Mouse (Mus musculus): ENCODE measurements around the gene Asb16. TPM values are rescaled to one million over a fixed set of nuclear protein-coding genes. Genes with fewer than 3 reads are reported as not detected.

The Asb16 gene
- total and polyA plus RNA-seq, 2 experiments from 2014 or later, result 0.41 to 2.6 TPM

- Histone ChIP-seq H3K27me3 (ENCODE audit: insufficient read depth, low read length) (no peaks in the 10 kb centered on the region), H3K36me3 (ENCODE audit: insufficient read depth, low read length) (no peaks in the 10 kb centered on the region), H3K4me2 (ENCODE audit: low read depth, low read length) (no peak overlapping the region), H3K9me3 (ENCODE audit: low read length) (no peaks in the 10 kb centered on the region), H3K4me3 (ENCODE audit: low read length) (no peak overlapping the region), H3K27ac (no peak overlapping the region), H3K4me1 (ENCODE audit: insufficient read depth, low read length) (no peaks in the 10 kb centered on the region), H3K9ac (replicated peaks; ENCODE audit: low read length) (no peak overlapping the region)
- 49% methylated on average over 5 of the region's 5 CpGs for WGBS
- no peak for TF ChIP-seq CTCF (IDR thresholded peaks at IDR 0.05; ENCODE audit: low read depth)
- no peak for DNase-seq (ENCODE audit: low spot score)
- ATAC-seq, result no peak
Measured at GRCm38 (mm10) chr11:102327250-102327649, 58.7 kb downstream of the Asb16 start.

DNA sequence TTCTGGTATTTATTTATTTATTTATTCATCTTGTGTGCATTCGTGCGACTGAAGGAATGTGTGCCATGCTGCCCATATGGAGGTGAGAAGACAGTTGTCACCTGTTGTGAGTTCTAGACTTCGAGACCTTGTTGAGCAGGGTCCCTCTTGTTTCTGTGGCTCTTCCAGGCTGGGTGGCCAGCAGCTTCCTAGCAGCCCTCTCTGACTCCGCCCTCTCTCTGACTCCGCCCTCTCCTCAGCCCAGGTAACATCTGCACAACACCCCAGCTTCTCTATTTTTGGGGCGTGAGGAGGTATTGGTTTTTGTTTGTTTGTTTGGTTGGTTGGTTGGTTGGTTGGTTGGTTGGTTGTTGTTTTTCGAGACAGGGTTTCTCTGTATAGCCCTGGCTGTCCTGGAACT lies 59.3 kb downstream of the Asb16 start:
- Histone ChIP-seq H3K27me3 (ENCODE audit: insufficient read depth, low read length) (no peaks in the 10 kb centered on the region), H3K4me2 (ENCODE audit: low read depth, low read length) (no peak overlapping the region), H3K9me3 (ENCODE audit: low read length) (no peaks in the 10 kb centered on the region), H3K36me3 (ENCODE audit: insufficient read depth, low read length) (no peaks in the 10 kb centered on the region), H3K4me1 (ENCODE audit: insufficient read depth, low read length) (no peaks in the 10 kb centered on the region), H3K27ac (no peak overlapping the region), H3K9ac (replicated peaks; ENCODE audit: low read length) (no peak overlapping the region), H3K4me3 (ENCODE audit: low read length) (no peak overlapping the region)
- ATAC-seq (no peak), DNase-seq (ENCODE audit: low spot score) (no peak)
- 84% methylated on average over 7 of the region's 7 CpGs for WGBS
- no peak for TF ChIP-seq CTCF (IDR thresholded peaks at IDR 0.05; ENCODE audit: low read depth)

Small RNA genes within 50 kb of the gene (microRNA-seq; reads per million reads assigned to microRNA genes)
- 0.18 to 0.72 reads per million in 2 experiments for gene Mir8101

Other genes starting within 250 kb of the Asb16 start
- 73.5 and 81.3 TPM in 2 replicates for gene Mpp3, start 240.3 kb upstream of the Asb16 start, total RNA-seq (2014; rRNA removed)
- gene Mpp3, start 240.3 kb upstream of the Asb16 start, polyA plus RNA-seq (2015; fragmentation: Nextera tagmentation; extraction: Ambion mirVana), result 53.8 and 54.1 TPM in 2 replicates
- gene Cd300lg, start 227.2 kb upstream of the Asb16 start, total RNA-seq (2014; rRNA removed), result 0.05 and 0.29 TPM in 2 replicates
- gene Cd300lg, start 227.2 kb upstream of the Asb16 start, polyA plus RNA-seq (2015; fragmentation: Nextera tagmentation; extraction: Ambion mirVana), result 0.19 and 0.40 TPM in 2 replicates
- gene Mpp2, start 180.2 kb upstream of the Asb16 start, total RNA-seq (2014; rRNA removed), result 49.0 and 49.9 TPM in 2 replicates
- gene Mpp2, start 180.2 kb upstream of the Asb16 start, polyA plus RNA-seq (2015; fragmentation: Nextera tagmentation; extraction: Ambion mirVana), result 25.5 and 26.0 TPM in 2 replicates
- not detected in 2 replicates for gene Ppy, start 167.4 kb upstream of the Asb16 start, total RNA-seq (2014; rRNA removed)
- gene Ppy, start 167.4 kb upstream of the Asb16 start, polyA plus RNA-seq (2015; fragmentation: Nextera tagmentation; extraction: Ambion mirVana), result not detected in 2 replicates
- 25.8 and 42.9 TPM in 2 replicates for gene Pyy, start 160.9 kb upstream of the Asb16 start, total RNA-seq (2014; rRNA removed)
- 5.7 and 9.5 TPM in 2 replicates for gene Pyy, start 160.9 kb upstream of the Asb16 start, polyA plus RNA-seq (2015; fragmentation: Nextera tagmentation; extraction: Ambion mirVana)
- gene Nags, start 123.2 kb upstream of the Asb16 start, total RNA-seq (2014; rRNA removed), result not detected in 2 replicates
- 0.09 and 0.14 TPM in 2 replicates for gene Nags, start 123.2 kb upstream of the Asb16 start, polyA plus RNA-seq (2015; fragmentation: Nextera tagmentation; extraction: Ambion mirVana)
- 37.4 and 45.4 TPM in 2 replicates for gene Tmem101, start 112.3 kb upstream of the Asb16 start, total RNA-seq (2014; rRNA removed)
- 40.6 and 42.5 TPM in 2 replicates for gene Tmem101, start 112.3 kb upstream of the Asb16 start, polyA plus RNA-seq (2015; fragmentation: Nextera tagmentation; extraction: Ambion mirVana)
- gene Lsm12, start 83.4 kb upstream of the Asb16 start, total RNA-seq (2014; rRNA removed), result 65.7 and 167 TPM in 2 replicates
- gene Lsm12, start 83.4 kb upstream of the Asb16 start, polyA plus RNA-seq (2015; fragmentation: Nextera tagmentation; extraction: Ambion mirVana), result 147 and 153 TPM in 2 replicates
- 67.5 and 70.1 TPM in 2 replicates for gene G6pc3, start 79.1 kb upstream of the Asb16 start, total RNA-seq (2014; rRNA removed)
- gene G6pc3, start 79.1 kb upstream of the Asb16 start, polyA plus RNA-seq (2015; fragmentation: Nextera tagmentation; extraction: Ambion mirVana), result 43.8 and 46.2 TPM in 2 replicates
- gene Hdac5, start 38.6 kb upstream of the Asb16 start, total RNA-seq (2014; rRNA removed), result 212 and 350 TPM in 2 replicates
- 61.2 and 61.9 TPM in 2 replicates for gene Hdac5, start 38.6 kb upstream of the Asb16 start, polyA plus RNA-seq (2015; fragmentation: Nextera tagmentation; extraction: Ambion mirVana)
- gene BC030867, start 19.9 kb upstream of the Asb16 start, total RNA-seq (2014; rRNA removed), result 2.3 and 2.4 TPM in 2 replicates
- gene BC030867, start 19.9 kb upstream of the Asb16 start, polyA plus RNA-seq (2015; fragmentation: Nextera tagmentation; extraction: Ambion mirVana), result 2.1 and 2.3 TPM in 2 replicates
- 81.8 and 92.7 TPM in 2 replicates for gene Tmub2, start 16.2 kb downstream of the Asb16 start, total RNA-seq (2014; rRNA removed)
- 71.0 and 72.2 TPM in 2 replicates for gene Tmub2, start 16.2 kb downstream of the Asb16 start, polyA plus RNA-seq (2015; fragmentation: Nextera tagmentation; extraction: Ambion mirVana)
- 146 and 149 TPM in 2 replicates for gene Atxn7l3, start 27.9 kb downstream of the Asb16 start, total RNA-seq (2014; rRNA removed)
- 22.8 and 23.7 TPM in 2 replicates for gene Atxn7l3, start 27.9 kb downstream of the Asb16 start, polyA plus RNA-seq (2015; fragmentation: Nextera tagmentation; extraction: Ambion mirVana)
- 53.7 and 63.7 TPM in 2 replicates for gene Ubtf, start 51.0 kb downstream of the Asb16 start, total RNA-seq (2014; rRNA removed)
- 74.6 and 76.1 TPM in 2 replicates for gene Ubtf, start 51.0 kb downstream of the Asb16 start, polyA plus RNA-seq (2015; fragmentation: Nextera tagmentation; extraction: Ambion mirVana)
- gene Slc4a1, start 97.5 kb downstream of the Asb16 start, total RNA-seq (2014; rRNA removed), result 0.22 and 0.84 TPM in 2 replicates
- 0.48 and 0.54 TPM in 2 replicates for gene Slc4a1, start 97.5 kb downstream of the Asb16 start, polyA plus RNA-seq (2015; fragmentation: Nextera tagmentation; extraction: Ambion mirVana)
- 310 and 349 TPM in 2 replicates for gene Rundc3a, start 124.7 kb downstream of the Asb16 start, total RNA-seq (2014; rRNA removed)
- gene Rundc3a, start 124.7 kb downstream of the Asb16 start, polyA plus RNA-seq (2015; fragmentation: Nextera tagmentation; extraction: Ambion mirVana), result 114 and 125 TPM in 2 replicates
- 169 and 194 TPM in 2 replicates for gene Slc25a39, start 139.2 kb downstream of the Asb16 start, total RNA-seq (2014; rRNA removed)
- gene Slc25a39, start 139.2 kb downstream of the Asb16 start, polyA plus RNA-seq (2015; fragmentation: Nextera tagmentation; extraction: Ambion mirVana), result 165 and 176 TPM in 2 replicates
- 85.6 and 98.5 TPM in 2 replicates for gene Grn, start 161.6 kb downstream of the Asb16 start, total RNA-seq (2014; rRNA removed)
- gene Grn, start 161.6 kb downstream of the Asb16 start, polyA plus RNA-seq (2015; fragmentation: Nextera tagmentation; extraction: Ambion mirVana), result 98.4 and 104 TPM in 2 replicates
- gene Fam171a2, start 178.9 kb downstream of the Asb16 start, total RNA-seq (2014; rRNA removed), result 546 and 699 TPM in 2 replicates
- gene Fam171a2, start 178.9 kb downstream of the Asb16 start, polyA plus RNA-seq (2015; fragmentation: Nextera tagmentation; extraction: Ambion mirVana), result 20.6 and 21.0 TPM in 2 replicates
- 3.5 and 5.6 TPM in 2 replicates for gene Itga2b, start 201.4 kb downstream of the Asb16 start, total RNA-seq (2014; rRNA removed)
- gene Itga2b, start 201.4 kb downstream of the Asb16 start, polyA plus RNA-seq (2015; fragmentation: Nextera tagmentation; extraction: Ambion mirVana), result 13.7 and 14.2 TPM in 2 replicates